Mouse (Mus musculus) stomach, postnatal 0 days (tissue): ENCODE data around the gene Ckap2.

Experiments used
- CTCF ChIP-seq: IDR thresholded peaks from 2 replicates; pipeline ENCODE4 v1.5.1; 2016; ENCODE audit warnings: antibody characterized with exemption, low read depth, mild to moderate bottlenecking, moderate library complexity
- EP300 ChIP-seq: optimal IDR thresholded peaks from 2 replicates; pipeline ENCODE3; 2016; ENCODE audit warnings: antibody characterized with exemption

- TF ChIP-seq EP300 (no peak), CTCF (no peak)
These were observed 12.3 kb upstream of the Ckap2 start for GRCm38 (mm10) chr8:22197914-22198313.
